Mouse (Mus musculus): ENCODE results near the gene Rusc1. TPM values are rescaled to one million over a fixed set of nuclear protein-coding genes. Genes with fewer than 3 reads are reported as not detected.
"Not testable (repeated sequence)": the region's sequence is repeated elsewhere in the genome, so short reads cannot be mapped to it uniquely, and the experiment has no call there.

Rusc1 gene
- total RNA-seq, 2 experiments from 2014 or later, result 16.8 to 20.5 TPM

DNA sequence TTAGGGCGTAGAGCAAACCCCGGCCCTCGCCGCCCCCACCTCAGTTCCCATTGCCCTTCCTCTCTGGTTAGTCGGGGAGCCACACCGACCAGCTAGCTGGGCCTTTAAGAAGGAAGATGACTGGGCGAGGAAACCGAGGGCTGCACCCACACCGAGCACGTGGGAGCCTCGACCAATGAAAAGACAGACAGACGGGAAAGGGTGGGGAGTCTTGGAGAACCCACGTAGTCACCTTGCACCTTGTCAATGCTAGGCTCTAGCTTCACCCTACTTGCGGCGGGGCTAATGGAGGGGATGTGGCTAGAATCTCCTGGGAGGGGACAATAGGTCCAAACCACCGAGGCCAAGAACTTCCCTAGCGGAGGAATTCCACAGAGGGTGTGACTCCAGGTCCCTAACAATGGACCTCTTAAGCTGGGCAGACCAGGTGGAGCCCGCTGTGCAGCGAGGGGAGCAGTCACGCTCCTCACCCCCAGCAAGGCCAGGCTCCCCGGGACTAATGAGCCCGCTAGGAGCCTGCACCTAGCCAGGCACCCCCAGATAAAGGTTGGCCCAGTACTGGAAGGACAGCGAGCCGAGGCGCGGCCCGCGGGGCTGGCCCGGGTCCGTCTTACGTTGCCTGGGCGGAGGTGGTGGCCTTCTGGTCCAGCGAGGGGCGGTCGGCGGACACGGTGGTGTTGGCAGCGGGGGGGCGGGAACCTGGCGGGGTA lies 3.1 kb downstream of the Rusc1 start:
- Histone ChIP-seq H3K27ac (peak overlapping the region; percentile 92), H3K4me3 (peak overlapping the region; percentile 91)
- no peak for TF ChIP-seq CTCF (IDR thresholded peaks at IDR 0.05)
- DNase-seq, result peak; percentile 91
- intact Hi-C loops (cut with DNase I), result loop anchor here (1.0 kb wide), 2 partner anchors 70 to 126 kb away; partner anchors contain the start of gene Hcn3

DNA sequence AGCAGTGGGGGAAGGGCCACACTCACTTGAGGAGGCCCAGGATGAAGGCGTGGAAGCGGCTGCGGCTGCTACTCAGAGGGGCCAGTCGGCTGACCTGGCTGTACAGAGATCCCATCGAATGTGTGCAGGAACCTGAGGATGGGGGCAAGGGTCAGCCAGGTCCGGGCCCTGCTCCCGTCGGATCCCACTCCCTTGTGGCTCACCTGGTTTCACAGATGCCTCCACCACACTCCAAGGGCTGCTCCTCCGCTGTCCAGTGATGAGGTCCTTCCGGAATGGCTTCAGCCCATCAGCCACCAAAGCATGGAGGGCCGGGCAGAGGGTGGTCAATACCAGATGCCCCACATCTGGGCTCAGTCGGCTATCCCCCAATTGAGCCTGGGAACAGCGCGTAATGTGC lies 4.1 kb downstream of the Rusc1 start:
- peak overlapping the region; percentile 92 for H3K27ac ChIP-seq
- intact Hi-C loops (cut with DNase I), result no loop called here
- DNase-seq, result peak; percentile 36
- TF ChIP-seq CTCF (IDR thresholded peaks at IDR 0.05), result no peak
- H3K4me3 ChIP-seq, result peak overlapping the region; percentile 91

DNA sequence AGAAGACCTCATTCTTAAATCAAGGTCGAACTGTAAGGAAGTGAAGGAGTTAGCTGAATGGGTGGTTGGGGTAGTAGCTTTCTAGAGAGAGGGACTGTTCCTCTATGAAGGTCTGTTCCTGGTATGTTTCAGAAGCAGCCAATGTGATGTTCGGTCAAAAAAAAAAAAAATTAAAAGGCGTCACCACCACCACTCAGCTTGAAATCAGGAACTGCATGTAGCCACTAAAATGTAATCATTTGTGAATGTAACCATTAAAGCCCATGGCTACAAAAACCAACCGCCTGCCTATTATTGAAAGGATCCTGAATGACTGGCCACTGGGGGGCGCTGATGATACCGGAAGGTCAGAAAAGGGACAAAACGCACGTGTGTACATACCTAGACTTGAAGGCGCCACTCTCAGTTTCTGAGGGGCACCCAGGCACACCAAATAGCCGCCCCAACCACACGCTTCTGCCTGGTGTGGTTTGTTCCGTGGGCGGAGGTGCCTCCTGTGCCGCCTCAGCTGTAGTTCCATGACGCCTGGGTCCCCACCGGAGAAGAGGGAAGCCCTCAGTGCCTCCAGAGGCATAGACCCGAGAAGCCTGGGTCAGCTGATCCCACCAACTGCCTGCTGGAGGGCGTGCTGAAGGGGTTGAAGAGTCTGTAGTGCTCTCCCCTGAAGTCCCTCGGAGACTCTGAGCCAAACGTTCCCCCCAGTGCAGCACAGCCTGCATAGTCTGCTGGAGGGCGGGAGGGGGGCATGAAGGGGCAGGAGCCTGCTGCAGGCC lies 5.6 kb downstream of the Rusc1 start:
- peak; percentile 80 for DNase-seq
- TF ChIP-seq CTCF (IDR thresholded peaks at IDR 0.05), result peak; percentile 78
- peak overlapping the region; percentile 43 for H3K4me3 ChIP-seq
- peak overlapping the region; percentile 24 for H3K27ac ChIP-seq
- intact Hi-C loops (cut with DNase I), result no loop called here

DNA sequence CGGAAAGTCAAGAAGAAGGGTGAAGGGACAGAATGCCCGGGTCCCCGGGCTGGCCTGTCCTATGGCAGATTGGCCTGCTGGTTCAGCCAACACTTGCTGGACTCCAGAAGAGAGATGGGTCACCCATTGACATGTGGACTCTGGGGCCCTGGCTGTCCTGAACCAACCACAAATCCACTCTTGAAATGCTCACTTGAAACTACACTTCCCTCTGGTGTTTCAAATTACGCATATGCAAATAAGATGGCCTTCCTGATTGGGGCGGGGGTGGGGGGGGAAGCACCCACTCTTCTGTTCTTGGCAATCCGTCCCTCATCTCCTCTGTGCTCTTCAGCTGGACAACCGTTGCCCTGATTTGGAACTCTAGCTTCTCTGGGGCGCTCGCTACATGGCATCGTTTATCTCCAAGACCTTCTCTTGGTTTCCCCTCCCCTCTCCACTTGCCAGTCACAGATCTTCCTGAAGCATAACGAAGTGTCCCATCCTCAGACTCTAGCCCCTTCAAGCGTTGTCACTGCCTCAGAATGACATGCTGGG lies 8.4 kb downstream of the Rusc1 start:
- Histone ChIP-seq H3K27ac (no peak overlapping the region), H3K4me3 (no peak overlapping the region)
- intact Hi-C loops (cut with DNase I), result no loop called here
- no peak for TF ChIP-seq CTCF (IDR thresholded peaks at IDR 0.05)
- DNase-seq, result no peak

DNA sequence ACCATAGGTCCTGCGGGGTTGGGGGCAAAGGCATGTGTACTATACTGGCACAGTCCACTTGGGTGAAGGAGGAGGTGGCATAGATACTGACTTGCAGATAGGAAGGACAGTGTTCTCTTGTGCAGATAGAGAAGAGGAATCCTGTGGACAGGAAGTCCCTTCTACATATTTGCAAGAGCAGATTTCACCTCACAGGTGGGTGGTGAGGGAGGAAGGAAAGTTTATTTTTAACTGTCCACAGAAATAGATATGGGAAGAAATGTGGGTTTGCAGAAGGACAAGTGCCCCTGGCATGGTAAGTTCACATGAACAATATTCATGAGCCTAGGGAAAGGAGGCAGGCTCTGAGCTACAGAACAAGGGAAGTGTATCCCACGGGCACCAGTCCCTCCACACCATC lies 9.0 kb downstream of the Rusc1 start:
- no peak for TF ChIP-seq CTCF (IDR thresholded peaks at IDR 0.05)
- intact Hi-C loops (cut with DNase I), result no loop called here
- Histone ChIP-seq H3K4me3 (no peak overlapping the region), H3K27ac (no peak overlapping the region)
- no peak for DNase-seq

DNA sequence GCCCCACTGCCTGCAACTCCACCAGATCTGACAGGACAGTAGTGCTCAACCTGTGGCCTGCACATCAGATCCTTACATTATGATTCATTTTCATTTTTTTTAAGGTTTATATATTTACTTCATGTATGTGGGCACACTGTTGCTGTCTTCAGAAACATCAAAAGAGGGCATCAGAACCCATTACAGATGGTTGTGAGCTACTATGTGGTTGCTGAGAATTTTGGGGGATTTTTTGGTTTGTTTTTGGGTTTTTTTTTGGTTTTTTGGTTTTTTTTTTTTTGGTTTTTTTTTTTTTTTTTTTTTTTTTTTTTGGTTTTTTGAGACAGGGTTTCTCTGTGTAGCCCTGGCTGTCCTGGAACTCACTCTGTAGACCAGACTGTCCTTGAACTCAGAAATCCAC lies 10.8 kb downstream of the Rusc1 start:
- intact Hi-C loops (cut with DNase I); H3K4me3 ChIP-seq; DNase-seq; H3K27ac ChIP-seq: not testable (repeated sequence)

DNA sequence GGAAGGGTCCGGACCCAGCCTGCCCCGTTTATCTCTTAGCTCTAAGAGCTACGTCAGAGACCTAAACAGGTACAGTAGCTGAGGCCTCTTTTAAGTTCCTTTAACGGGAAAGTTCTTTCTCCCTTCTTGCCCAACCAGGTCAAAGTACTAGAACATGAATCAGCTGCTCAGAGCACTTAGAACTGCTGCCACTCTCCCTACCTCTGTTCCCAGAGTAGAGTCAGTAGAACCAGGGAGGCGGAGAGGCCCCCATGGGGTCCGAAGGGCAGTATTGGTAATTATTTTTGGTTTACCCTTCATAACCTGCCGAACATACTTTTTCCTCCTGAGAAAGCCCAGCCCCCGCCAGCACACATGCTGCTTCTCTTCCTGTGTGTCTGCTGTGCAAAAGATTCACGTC lies 15.7 kb downstream of the Rusc1 start:
- no peak overlapping the region for H3K27ac ChIP-seq
- no peak for DNase-seq
- TF ChIP-seq CTCF (IDR thresholded peaks at IDR 0.05), result no peak
- intact Hi-C loops (cut with DNase I), result no loop called here
- H3K4me3 ChIP-seq, result no peak overlapping the region

DNA sequence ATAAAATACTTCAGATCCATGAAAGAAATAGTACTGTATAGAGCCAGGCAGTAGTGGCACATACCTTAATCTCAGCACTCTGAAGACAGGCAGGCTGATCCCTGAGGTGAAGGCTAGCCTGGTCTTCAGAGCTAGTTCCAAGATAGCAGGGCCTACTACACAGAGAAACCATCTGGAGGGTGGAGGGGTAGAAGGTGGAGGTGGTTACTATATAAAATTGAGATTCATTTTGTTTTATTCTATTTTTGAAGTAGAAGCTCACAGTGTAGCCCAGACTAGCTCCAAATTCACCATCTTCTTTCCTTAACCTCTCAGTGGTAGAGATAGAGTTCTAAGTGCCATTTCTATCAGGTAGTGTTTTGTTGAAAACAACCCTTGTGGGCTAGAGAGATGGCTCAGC lies 25.8 kb downstream of the Rusc1 start:
- TF ChIP-seq CTCF (IDR thresholded peaks at IDR 0.05), result no peak
- intact Hi-C loops (cut with DNase I), result loop anchor here (10.0 kb wide), 1 partner anchor 372 kb away; no protein-coding TSS in a partner anchor
- Histone ChIP-seq H3K4me3 (no peak overlapping the region), H3K27ac (no peak overlapping the region)
- DNase-seq, result no peak

DNA sequence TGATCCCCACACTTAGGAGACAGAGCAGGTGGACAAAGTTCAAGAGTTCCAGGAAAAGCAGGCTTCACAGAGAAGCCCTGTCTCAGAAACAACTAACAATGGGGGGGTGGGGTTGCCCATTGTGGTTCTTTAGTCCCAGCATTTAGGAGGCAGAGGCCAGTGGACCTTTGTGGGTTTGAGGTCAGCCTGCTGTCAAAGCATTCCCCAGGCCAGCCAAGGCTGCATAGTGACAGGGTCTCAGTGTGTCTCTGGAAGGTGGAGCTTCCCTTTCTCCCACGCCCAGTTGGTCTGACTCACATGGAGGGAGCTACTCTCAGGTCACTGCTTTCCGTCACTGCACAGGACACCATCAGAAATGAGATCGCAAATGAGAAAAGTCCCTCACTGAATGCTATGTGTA lies 31.4 kb downstream of the Rusc1 start:
- intact Hi-C loops (cut with DNase I), result loop anchor here (10.0 kb wide), 1 partner anchor 367 kb away; no protein-coding TSS in a partner anchor
- DNase-seq, result no peak
- no peak overlapping the region for H3K4me3 ChIP-seq
- no peak overlapping the region for H3K27ac ChIP-seq
- no peak for TF ChIP-seq CTCF (IDR thresholded peaks at IDR 0.05)

DNA sequence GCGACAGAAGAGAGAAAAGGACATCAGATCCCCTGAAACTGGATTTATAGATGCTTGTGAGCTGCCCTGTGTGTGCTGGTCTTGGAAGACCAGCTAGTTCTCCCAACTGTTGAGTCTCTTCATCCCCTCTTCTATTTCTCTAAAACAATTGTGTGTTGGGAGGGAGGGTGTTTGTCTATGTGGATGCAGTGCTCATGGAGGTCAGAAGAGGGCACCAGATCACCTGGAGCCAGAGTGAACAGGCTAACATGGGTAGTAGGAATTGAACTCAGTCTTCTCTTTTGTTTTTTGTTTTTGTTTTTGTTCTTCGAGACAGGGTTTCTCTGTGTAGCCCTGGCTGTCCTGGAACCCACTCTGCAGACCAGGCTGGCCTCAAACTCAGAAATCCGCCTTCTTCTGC lies 34.3 kb downstream of the Rusc1 start:
- no peak for DNase-seq
- Histone ChIP-seq H3K27ac (no peak overlapping the region), H3K4me3 (no peak overlapping the region)
- intact Hi-C loops (cut with DNase I), result loop anchor here (5.0 kb wide), 1 partner anchor 121 kb away; no protein-coding TSS in a partner anchor
- peak; percentile 63 for TF ChIP-seq CTCF (IDR thresholded peaks at IDR 0.05)

DNA sequence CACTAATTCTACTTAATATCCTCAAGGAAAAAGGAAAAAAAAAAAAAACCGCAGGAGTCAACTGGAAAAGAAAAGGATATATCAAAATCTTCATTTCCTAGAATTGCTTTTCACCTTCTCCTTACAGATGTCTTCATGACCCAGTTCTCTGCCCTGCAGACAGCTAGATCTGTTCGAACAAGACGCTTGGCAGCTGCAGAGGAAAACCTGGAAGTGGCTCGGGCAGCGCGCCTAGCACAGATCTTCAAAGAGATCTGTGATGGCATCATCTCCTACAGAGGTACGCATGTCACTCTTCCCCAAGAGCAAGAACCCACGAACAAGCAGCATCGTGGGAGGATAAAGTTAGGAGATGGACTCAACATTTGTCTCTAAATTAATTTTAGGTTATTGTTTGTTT lies 34.8 kb downstream of the Rusc1 start:
- peak; percentile 24 for DNase-seq
- Histone ChIP-seq H3K27ac (no peak overlapping the region), H3K4me3 (no peak overlapping the region)
- intact Hi-C loops (cut with DNase I), result loop anchor here (5.0 kb wide), 1 partner anchor 121 kb away; no protein-coding TSS in a partner anchor
- no peak for TF ChIP-seq CTCF (IDR thresholded peaks at IDR 0.05)

DNA sequence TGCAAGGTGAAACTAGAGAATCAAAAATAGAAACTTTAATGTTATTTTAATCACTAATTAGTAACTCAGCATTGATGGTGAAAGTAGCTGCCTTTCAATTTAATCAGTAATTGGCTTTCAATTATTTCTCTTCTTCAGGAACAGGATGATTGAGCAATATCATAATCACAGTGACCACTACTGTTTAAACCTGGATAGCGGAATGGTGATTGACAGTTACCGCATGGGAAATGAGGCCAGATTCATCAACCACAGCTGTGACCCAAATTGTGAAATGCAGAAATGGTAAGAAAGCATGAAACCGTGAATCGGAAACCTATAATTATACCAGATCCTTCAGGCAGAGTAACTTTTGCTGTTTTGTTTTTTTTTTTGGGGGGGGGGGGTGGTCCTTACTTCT lies 49.8 kb downstream of the Rusc1 start:
- no peak overlapping the region for H3K4me3 ChIP-seq
- TF ChIP-seq CTCF (IDR thresholded peaks at IDR 0.05), result no peak
- no peak for DNase-seq
- intact Hi-C loops (cut with DNase I), result no loop called here
- no peak overlapping the region for H3K27ac ChIP-seq

Other genes with a start within 250 kb of the Rusc1 start
- 1 to 10 TPM; 7.0 to 8.6 TPM for gene Msto1, start 179.3 kb downstream of the Rusc1 start, total RNA-seq (2021)
- 10 to 100 TPM; 34.2 to 35.6 TPM for gene Ash1l, start 142.7 kb downstream of the Rusc1 start, total RNA-seq (2021)
- gene Dap3, start 142.1 kb downstream of the Rusc1 start, total RNA-seq (2021), result 10 to 100 TPM; 65.5 to 79.9 TPM
- gene Gm43738, start 7.8 kb upstream of the Rusc1 start, total RNA-seq (2021), result not detected
- gene Fdps, start 8.6 kb upstream of the Rusc1 start, total RNA-seq (2021), result 10 to 100 TPM; 24.8 to 28.8 TPM
- not detected for gene Pklr, start 42.8 kb upstream of the Rusc1 start, total RNA-seq (2021)
- gene Hcn3, start 66.9 kb upstream of the Rusc1 start, total RNA-seq (2021), result under 1 TPM; 0.31 to 0.43 TPM
- 10 to 100 TPM; 16.0 to 21.4 TPM for gene Clk2, start 71.5 kb upstream of the Rusc1 start, total RNA-seq (2021)
- 10 to 100 TPM; 37.7 to 39.0 TPM for gene Scamp3, start 84.2 kb upstream of the Rusc1 start, total RNA-seq (2021)
- gene Fam189b, start 89.8 kb upstream of the Rusc1 start, total RNA-seq (2021), result 10 to 100 TPM; 15.8 to 17.2 TPM
- 10 to 100 TPM; 17.4 to 19.7 TPM for gene Gba, start 109.6 kb upstream of the Rusc1 start, total RNA-seq (2021)
- gene Thbs3, start 121.9 kb upstream of the Rusc1 start, total RNA-seq (2021), result 10 to 100 TPM in 1 of 2 experiments, 1 to 10 TPM in 1; 6.4 to 10.2 TPM
- gene Mtx1, start 133.8 kb upstream of the Rusc1 start, total RNA-seq (2021), result 10 to 100 TPM; 40.7 to 51.4 TPM
- gene Muc1, start 135.7 kb upstream of the Rusc1 start, total RNA-seq (2021), result under 1 TPM; 0.13 to 0.22 TPM
- 10 to 100 TPM; 62.9 to 79.7 TPM for gene Krtcap2, start 152.7 kb upstream of the Rusc1 start, total RNA-seq (2021)
- under 1 TPM; 0.18 to 0.50 TPM for gene Trim46, start 153.0 kb upstream of the Rusc1 start, total RNA-seq (2021)
- gene Dpm3, start 166.0 kb upstream of the Rusc1 start, total RNA-seq (2021), result 10 to 100 TPM; 16.4 to 26.9 TPM
- gene Slc50a1, start 177.3 kb upstream of the Rusc1 start, total RNA-seq (2021), result 1 to 10 TPM; 8.9 to 9.7 TPM
- gene Efna1, start 187.8 kb upstream of the Rusc1 start, total RNA-seq (2021), result 10 to 100 TPM in 1 of 2 experiments, 1 to 10 TPM in 1; 7.9 to 13.1 TPM
- not detected for gene Efna3, start 229.7 kb upstream of the Rusc1 start, total RNA-seq (2021)
- under 1 TPM; 0.15 to 0.20 TPM for gene Efna4, start 244.7 kb upstream of the Rusc1 start, total RNA-seq (2021)

All from gastrocnemius, adult 2 months (tissue).